Mouse (Mus musculus): Measurements from ENCODE around the gene Cpt2. TPM values are rescaled to one million over a fixed set of nuclear protein-coding genes. Genes with fewer than 3 reads are reported as not detected.

Gene Cpt2
- 116 and 138 TPM in 2 replicates for polyA plus RNA-seq (2012; rRNA removed)

DNA sequence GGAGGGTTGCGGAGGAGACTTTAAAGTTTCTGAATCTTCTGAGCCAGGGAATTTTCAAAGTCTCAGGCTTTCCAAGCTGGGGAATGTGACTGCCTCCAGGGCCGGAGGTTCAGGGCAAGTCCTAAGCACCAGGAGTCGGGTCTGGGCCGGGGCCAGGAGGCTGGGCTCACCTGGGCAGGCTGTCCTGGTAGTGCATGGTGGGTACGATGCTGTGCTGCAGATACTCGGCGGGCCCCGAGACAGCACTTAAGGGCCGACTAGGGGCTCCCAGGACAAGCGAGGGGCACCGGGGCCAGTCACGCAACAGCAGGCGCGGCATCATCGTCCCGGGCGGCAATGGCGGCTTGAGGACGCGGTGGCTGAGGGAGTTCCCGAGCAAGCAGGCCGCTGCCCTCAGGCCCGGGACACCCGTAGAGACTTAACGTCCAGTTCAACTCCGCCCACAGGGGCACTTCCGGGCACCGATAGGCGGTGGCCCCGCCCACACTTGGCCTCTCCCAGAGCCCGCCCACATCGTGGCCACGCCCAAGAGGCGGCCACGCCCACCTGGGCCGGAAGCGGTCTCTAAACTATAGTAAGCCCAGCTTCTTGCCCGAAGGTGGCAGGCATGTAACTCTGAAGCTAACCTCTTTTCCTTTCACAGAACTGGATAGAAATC lies at the start of gene Cpt2:
TSS of gene Cpt2 (minus strand) at position 466 of the 658 bp plus-strand sequence.

GRCm38 (mm10) chr4:107967966-107968682 lies 44.7 kb upstream of the Cpt2 start, which contains the start of gene Slc1a7:
Gene Slc1a7 (plus strand): TSS chr4:107968332.

DNA sequence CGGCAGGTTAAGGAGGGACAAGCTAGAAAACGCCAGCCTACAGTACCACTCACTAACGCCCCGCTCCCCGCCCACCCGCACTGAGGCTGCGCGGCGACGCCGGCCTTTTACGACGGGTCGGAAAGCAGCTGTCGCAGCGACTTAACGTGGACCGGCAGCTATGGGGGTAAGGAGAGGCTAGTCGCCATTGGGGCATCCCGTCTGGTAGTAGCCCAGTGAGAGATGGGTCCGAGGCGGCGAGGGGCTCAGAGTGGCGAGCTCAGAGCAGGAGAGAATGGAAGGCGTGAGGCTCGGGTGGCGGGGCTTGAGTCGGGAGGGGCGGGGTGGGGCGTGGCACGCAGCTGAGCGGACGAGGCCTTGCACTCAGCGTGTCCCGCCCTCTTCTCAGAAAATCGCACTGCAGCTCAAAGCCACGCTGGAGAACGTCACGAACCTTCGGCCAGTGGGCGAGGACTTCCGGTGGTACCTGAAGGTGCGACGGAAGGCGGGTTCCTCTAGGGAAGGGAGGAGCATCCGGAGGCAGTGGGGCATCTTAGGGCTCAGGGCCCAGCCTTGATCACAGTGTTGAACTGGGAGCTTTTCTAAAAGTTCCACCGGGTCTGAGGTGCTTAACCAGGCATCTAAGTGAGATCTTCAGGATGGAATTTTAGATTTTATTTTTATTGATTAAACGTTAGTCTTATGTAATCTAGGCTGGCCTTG lies 33.5 kb downstream of the Cpt2 start, which contains the start of gene 0610037L13Rik:
TSS of gene 0610037L13Rik (plus strand) at position 83 of the 702 bp plus-strand sequence.

GRCm38 (mm10) chr4:107879254-107880050 lies 44.0 kb downstream of the Cpt2 start, which contains the start of gene Magoh:
Gene Magoh (plus strand): TSS chr4:107879755.

Other genes with a start within 250 kb of the Cpt2 start
- not detected in 2 replicates for gene Dmrtb1, start 239.4 kb downstream of the Cpt2 start, polyA plus RNA-seq (2012; rRNA removed)
- 4.4 and 6.5 TPM in 2 replicates for gene Lrp8, start 121.3 kb downstream of the Cpt2 start, polyA plus RNA-seq (2012; rRNA removed)
- gene Magoh, start 43.9 kb downstream of the Cpt2 start, polyA plus RNA-seq (2012; rRNA removed) = 14.6 and 26.6 TPM in 2 replicates
- 19.3 and 20.7 TPM in 2 replicates for gene 0610037L13Rik, start 33.8 kb downstream of the Cpt2 start, polyA plus RNA-seq (2012; rRNA removed)
- gene Slc1a7, start 44.7 kb upstream of the Cpt2 start, polyA plus RNA-seq (2012; rRNA removed) = 0.63 and 0.98 TPM in 2 replicates
- gene Podn, start 172.8 kb upstream of the Cpt2 start, polyA plus RNA-seq (2012; rRNA removed) = 36.2 and 39.4 TPM in 2 replicates
- gene Scp2, start 221.4 kb upstream of the Cpt2 start, polyA plus RNA-seq (2012; rRNA removed) = 60.2 and 68.2 TPM in 2 replicates
- 40.1 and 45.0 TPM in 2 replicates for gene Echdc2, start 241.8 kb upstream of the Cpt2 start, polyA plus RNA-seq (2012; rRNA removed)

All from colon, adult 2 months (tissue).